In genomic region chr1:192840655-192841054, GRCm38 (mm10) we compare ENCODE assay signal across 18 mouse cellular contexts. TPM values are rescaled to one million over a fixed set of nuclear protein-coding genes. Genes with fewer than 3 reads are reported as not detected.
DNase-seq lines count a peak whose midpoint lies in the region; ATAC-seq and TF ChIP-seq lines count a peak whose summit lies in the region.
"Had no signal": no experiment of that assay in that cellular context is flagged by ENCODE, and none has a peak within 500 bp of the region (broad histone marks: within the 10 kb centered on the region; RNA-seq: fewer than 3 reads in every experiment).

No protein-coding gene starts in this region.

- no peak overlapping the region for H3K27ac ChIP-seq in gastrocnemius, adult 2 months
- peak overlapping the region; percentile 27; the same call in 1 of the 2 replicates for H3K27ac ChIP-seq in stomach, embryonic 15.5 days
- no peak overlapping the region for H3K27ac ChIP-seq in stomach, postnatal 0 days (replicated peaks)
- H3K27ac ChIP-seq: embryonic facial prominence, embryonic 10.5 days; forebrain, embryonic 13.5 days; heart, embryonic 13.5 days; hindbrain, embryonic 15.5 days had no signal

- peaks cover 2% of the 10 kb centered on the region for H3K79me2 ChIP-seq in myocyte (ENCODE audit: control insufficient read depth, insufficient read depth)

- no peak overlapping the region for H3K9ac ChIP-seq in stomach, embryonic 15.5 days
- no peak overlapping the region for H3K9ac ChIP-seq in stomach, postnatal 0 days (ENCODE audit: low read length)
- H3K9ac ChIP-seq: forebrain, embryonic 13.5 days; forebrain, postnatal 0 days; heart, embryonic 13.5 days; hindbrain, embryonic 15.5 days had no signal

- no peak for TF ChIP-seq CTCF in gastrocnemius, adult 2 months (IDR thresholded peaks at IDR 0.05)
- TF ChIP-seq CTCF in stomach, postnatal 0 days (IDR thresholded peaks at IDR 0.05; ENCODE audit: low read depth), result no peak

- no peak for ATAC-seq in stomach, embryonic 15.5 days (ENCODE audit: insufficient read depth, low FRiP score, low read depth)
- no peak for ATAC-seq in stomach, postnatal 0 days (ENCODE audit: low FRiP score, low TSS enrichment)
- ATAC-seq: forebrain, embryonic 13.5 days; forebrain, postnatal 0 days had no signal

- H3K4me2 ChIP-seq in stomach, embryonic 15.5 days, result no peak overlapping the region
- H3K4me2 ChIP-seq in stomach, postnatal 0 days (replicated peaks; ENCODE audit: low read depth), result no peak overlapping the region
- peak overlapping the region; percentile 44 for H3K4me2 ChIP-seq in myocyte (ENCODE audit: low read depth)
- H3K4me2 ChIP-seq: forebrain, embryonic 13.5 days; heart, embryonic 13.5 days; hindbrain, embryonic 15.5 days had no signal

- no peak overlapping the region for H3K4me3 ChIP-seq in gastrocnemius, adult 2 months
- H3K4me3 ChIP-seq in stomach, embryonic 15.5 days (replicated peaks), result no peak overlapping the region
- no peak overlapping the region for H3K4me3 ChIP-seq in stomach, postnatal 0 days (ENCODE audit: low read depth, low read length)
- no peak overlapping the region for H3K4me3 ChIP-seq in myocyte
- H3K4me3 ChIP-seq: embryonic facial prominence, embryonic 10.5 days; forebrain, embryonic 13.5 days; heart, embryonic 13.5 days; hindbrain, embryonic 15.5 days had no signal

- peaks cover 3% of the 10 kb centered on the region; the same call in 1 of the 2 replicates for H3K36me3 ChIP-seq in stomach, embryonic 15.5 days
- H3K36me3 ChIP-seq in stomach, postnatal 0 days (ENCODE audit: control insufficient read depth, insufficient read depth, low read length), result no peaks in the 10 kb centered on the region
- H3K36me3 ChIP-seq in myocyte (ENCODE audit: control insufficient read depth, insufficient read depth), result peaks cover 15% of the 10 kb centered on the region

- 75% methylated on average over 2 of the region's 2 CpGs for WGBS in stomach, embryonic 15.5 days
- 91% methylated on average over 2 of the region's 2 CpGs for WGBS in stomach, postnatal 0 days

- no peak for TF ChIP-seq POLR2A in myocyte (IDR thresholded peaks at IDR 0.05; ENCODE audit: insufficient read length, low read depth)

- no peaks in the 10 kb centered on the region for H3K9me3 ChIP-seq in stomach, embryonic 15.5 days
- H3K9me3 ChIP-seq in stomach, postnatal 0 days (ENCODE audit: control insufficient read depth, low read length), result no peaks in the 10 kb centered on the region
- H3K9me3 ChIP-seq: embryonic facial prominence, embryonic 10.5 days; forebrain, embryonic 13.5 days; heart, embryonic 13.5 days; hindbrain, embryonic 15.5 days had no signal

- no peak for TF ChIP-seq EP300 in stomach, postnatal 0 days (optimal IDR thresholded peaks at IDR 0.05)

- intact Hi-C loops in gastrocnemius, adult 2 months (cut with DNase I), result no loop called here
- intact Hi-C loops in gastrocnemius, postnatal 36 days (cut with DNase I), result no loop called here

- H3K27me3 ChIP-seq in stomach, embryonic 15.5 days (replicated peaks), result no peaks in the 10 kb centered on the region
- no peaks in the 10 kb centered on the region for H3K27me3 ChIP-seq in stomach, postnatal 0 days (ENCODE audit: control insufficient read depth, insufficient read depth, low read length)
- no peaks in the 10 kb centered on the region for H3K27me3 ChIP-seq in myocyte (ENCODE audit: control insufficient read depth, insufficient read depth, insufficient read length)
- H3K27me3 ChIP-seq: CH12.LX; forebrain, embryonic 13.5 days; hindbrain, embryonic 15.5 days had no signal

- H3K4me1 ChIP-seq in stomach, embryonic 15.5 days, result peaks cover 11% of the 10 kb centered on the region; the same call in 1 of the 2 replicates
- no peaks in the 10 kb centered on the region for H3K4me1 ChIP-seq in stomach, postnatal 0 days (replicated peaks; ENCODE audit: control insufficient read depth, insufficient read depth)
- H3K4me1 ChIP-seq: heart, embryonic 13.5 days had no signal

- H3ac ChIP-seq in myocyte (ENCODE audit: control insufficient read depth, insufficient read length), result no peak overlapping the region

- peak; percentile 55 for DNase-seq in gastrocnemius, adult 2 months
- no peak for DNase-seq in gastrocnemius, postnatal 36 days
- DNase-seq in stomach, postnatal 0 days (ENCODE audit: low spot score), result no peak
- DNase-seq in urinary bladder, adult 2 months (ENCODE audit: low spot score), result no peak
- DNase-seq in heart, adult 18-20 months, result no peak
- DNase-seq: adrenal gland, adult 2 months; adrenal gland, postnatal 25 days; cerebellum, adult 18-20 months; cerebellum, adult 9-11 months; forebrain, postnatal 0 days; heart, postnatal 36 days had no signal

TF ChIP-seq in myocyte, 11 proteins besides CTCF, POLR2A, EP300 and RAD21:
- TF ChIP-seq TCF3 (IDR thresholded peaks at IDR 0.05; ENCODE audit: insufficient read length, low read depth) (peak; percentile 76), MYOG (IDR thresholded peaks at IDR 0.05; ENCODE audit: control insufficient read depth in 1 of 3, insufficient read depth in 1 of 3, insufficient read length in 2 of 3, low read depth in 2 of 3) (peak; percentile 86 to 99 (median 92)), USF1 (IDR thresholded peaks at IDR 0.05; ENCODE audit: low read depth) (peak; percentile 21), MAX (IDR thresholded peaks at IDR 0.05; ENCODE audit: low read depth) (no peak), CEBPB (IDR thresholded peaks at IDR 0.05; ENCODE audit: insufficient read depth, poor library complexity, severe bottlenecking) (no peak), TCF12 (IDR thresholded peaks at IDR 0.05; ENCODE audit: insufficient read depth, poor library complexity, severe bottlenecking) (peak; percentile 75), SRF (IDR thresholded peaks at IDR 0.05; ENCODE audit: control insufficient read depth, insufficient read length, low read depth) (no peak), MYOD1 (IDR thresholded peaks at IDR 0.05; ENCODE audit: control insufficient read depth in 1 of 3, insufficient read length in 2 of 3, low read depth in 2 of 3) (peak; percentile 98 to 99 (median 98)), E2F4 (IDR thresholded peaks at IDR 0.05; ENCODE audit: insufficient read depth) (no peak), POLR2AphosphoS2 (IDR thresholded peaks at IDR 0.05; ENCODE audit: insufficient read length, low read depth) (peak; percentile 61), REST (IDR thresholded peaks at IDR 0.05; ENCODE audit: insufficient read depth, insufficient read length) (no peak)
TF ChIP-seq in myocyte: peak in this region for 6.

RNA-seq across cellular contexts. Expression of gene Sertad4, which starts 14.9 kb away (rescaled TPM):
- 1 to 10 TPM; 1.9 to 2.7 TPM for total RNA-seq in gastrocnemius, adult 2 months (2021)
- 1 to 10 TPM; 3.4 to 3.7 TPM for total RNA-seq in gastrocnemius, postnatal 36 days (2021)
- polyA plus RNA-seq in stomach, embryonic 15.5 days (2015; fragmentation: Nextera tagmentation; extraction: Ambion mirVana), result 18.4 and 19.3 TPM in 2 replicates
- polyA plus RNA-seq in stomach, postnatal 0 days (2015; fragmentation: Nextera tagmentation; extraction: Ambion mirVana), result 5.7 and 6.6 TPM in 2 replicates
- 21.3 TPM for polyA plus RNA-seq in myocyte (2012; fragmentation: generic; extraction: Trizol)
- polyA plus RNA-seq in urinary bladder, adult 2 months (2012; rRNA removed), result 13.2 and 13.8 TPM in 2 replicates
- 1 to 10 TPM; 2.4 to 2.8 TPM for total RNA-seq in heart, adult 18-20 months (2021)
- total RNA-seq: CH12.LX had no signal
